Mouse (Mus musculus): ENCODE data around the gene Mrgprg. TPM values are rescaled to one million over a fixed set of nuclear protein-coding genes. Genes with fewer than 3 reads are reported as not detected.

The Mrgprg gene
- not detected in 2 replicates for polyA plus RNA-seq (2016; fragmentation: Nextera tagmentation; extraction: Ambion mirVana)

GRCm38 (mm10) chr7:143766893-143767292, at the start of gene Mrgprg:
Mrgprg (minus strand) TSS chr7:143766993.
- no peak within 1 kb of the TSS for H3K9ac ChIP-seq
- ATAC-seq (ENCODE audit: low FRiP score): no peak
- H3K27me3 ChIP-seq: peaks cover 18% of the 10 kb centered on the region
- no peak within 1 kb of the TSS for H3K4me3 ChIP-seq
- H3K36me3 ChIP-seq: no peaks in the 10 kb centered on the region
- WGBS: 56% methylated on average over 6 of the region's 6 CpGs
- H3K4me1 ChIP-seq: no peaks in the 10 kb centered on the region
- no peak within 1 kb of the TSS for H3K4me2 ChIP-seq (replicated peaks)
- H3K27ac ChIP-seq: no peak within 1 kb of the TSS
- no peaks in the 10 kb centered on the region for H3K9me3 ChIP-seq (replicated peaks)

- no peak for ATAC-seq (ENCODE audit: low FRiP score)
- Histone ChIP-seq H3K9me3 (replicated peaks) (no peaks in the 10 kb centered on the region), H3K27ac (no peak overlapping the region), H3K9ac (no peak overlapping the region), H3K36me3 (peaks cover 90% of the 10 kb centered on the region), H3K4me1 (no peaks in the 10 kb centered on the region), H3K27me3 (no peaks in the 10 kb centered on the region), H3K4me3 (no peak overlapping the region), H3K4me2 (replicated peaks) (no peak overlapping the region)
- WGBS: 57% methylated on average over 1 of the region's 1 CpGs
These were observed 42.1 kb upstream of the Mrgprg start for GRCm38 (mm10) chr7:143808909-143809308.

GRCm38 (mm10) chr7:143805199-143805624, 38.4 kb upstream of the Mrgprg start:
- peaks cover 88% of the 10 kb centered on the region for H3K36me3 ChIP-seq

GRCm38 (mm10) chr7:143801195-143802065, 34.6 kb upstream of the Mrgprg start:
- WGBS: 89% methylated on average over 8 of the region's 8 CpGs
- no peak overlapping the region for H3K9ac ChIP-seq
- H3K27ac ChIP-seq: no peak overlapping the region
- ATAC-seq (ENCODE audit: low FRiP score): no peak
- H3K27me3 ChIP-seq: no peaks in the 10 kb centered on the region
- no peak overlapping the region for H3K4me2 ChIP-seq (replicated peaks)
- peaks cover 89% of the 10 kb centered on the region for H3K36me3 ChIP-seq
- H3K4me3 ChIP-seq: no peak overlapping the region
- no peaks in the 10 kb centered on the region for H3K4me1 ChIP-seq
- H3K9me3 ChIP-seq (replicated peaks): no peaks in the 10 kb centered on the region

More at GRCm38 (mm10) chr7:143805199-143805624, 38.4 kb upstream of the Mrgprg start:
- Histone ChIP-seq H3K9me3 (replicated peaks) (no peaks in the 10 kb centered on the region), H3K9ac (no peak overlapping the region), H3K27ac (no peak overlapping the region), H3K4me3 (no peak overlapping the region), H3K27me3 (no peaks in the 10 kb centered on the region), H3K4me2 (replicated peaks) (no peak overlapping the region), H3K4me1 (no peaks in the 10 kb centered on the region)
- 66% methylated on average over 5 of the region's 5 CpGs for WGBS
- ATAC-seq (ENCODE audit: low FRiP score): no peak

GRCm38 (mm10) chr7:143800770-143801169, 34.0 kb upstream of the Mrgprg start:
- WGBS: 81% methylated on average over 1 of the region's 1 CpGs
- Histone ChIP-seq H3K9me3 (replicated peaks) (no peaks in the 10 kb centered on the region), H3K27me3 (no peaks in the 10 kb centered on the region), H3K9ac (no peak overlapping the region), H3K4me2 (replicated peaks) (no peak overlapping the region), H3K36me3 (peaks cover 91% of the 10 kb centered on the region), H3K4me3 (no peak overlapping the region), H3K27ac (no peak overlapping the region), H3K4me1 (no peaks in the 10 kb centered on the region)
- no peak for ATAC-seq (ENCODE audit: low FRiP score)

GRCm38 (mm10) chr7:143798783-143799182, 32.0 kb upstream of the Mrgprg start:
- H3K27ac ChIP-seq: no peak overlapping the region
- no peaks in the 10 kb centered on the region for H3K9me3 ChIP-seq (replicated peaks)
- H3K27me3 ChIP-seq: no peaks in the 10 kb centered on the region
- H3K9ac ChIP-seq: no peak overlapping the region
- peaks cover 84% of the 10 kb centered on the region for H3K36me3 ChIP-seq
- H3K4me2 ChIP-seq (replicated peaks): no peak overlapping the region
- ATAC-seq (ENCODE audit: low FRiP score): no peak
- H3K4me1 ChIP-seq: no peaks in the 10 kb centered on the region
- WGBS: 91% methylated on average over 4 of the region's 4 CpGs
- H3K4me3 ChIP-seq: no peak overlapping the region

- Histone ChIP-seq H3K27ac (no peak overlapping the region), H3K9ac (no peak overlapping the region), H3K4me2 (replicated peaks) (no peak overlapping the region), H3K4me1 (no peaks in the 10 kb centered on the region), H3K9me3 (replicated peaks) (no peaks in the 10 kb centered on the region), H3K4me3 (no peak overlapping the region), H3K36me3 (peaks cover 31% of the 10 kb centered on the region), H3K27me3 (no peaks in the 10 kb centered on the region)
- no peak for ATAC-seq (ENCODE audit: low FRiP score)
- WGBS: 69% methylated on average over 4 of the region's 4 CpGs
These were observed 26.3 kb upstream of the Mrgprg start for GRCm38 (mm10) chr7:143793121-143793520.

- no peak for ATAC-seq (ENCODE audit: low FRiP score)
- no peaks in the 10 kb centered on the region for H3K9me3 ChIP-seq (replicated peaks)
- 78% methylated on average over 6 of the region's 6 CpGs for WGBS
- H3K36me3 ChIP-seq: peaks cover 25% of the 10 kb centered on the region
- H3K4me3 ChIP-seq: no peak overlapping the region
- no peaks in the 10 kb centered on the region for H3K27me3 ChIP-seq
- H3K4me2 ChIP-seq (replicated peaks): no peak overlapping the region
- H3K4me1 ChIP-seq: no peaks in the 10 kb centered on the region
- no peak overlapping the region for H3K27ac ChIP-seq
- no peak overlapping the region for H3K9ac ChIP-seq
These were observed 25.7 kb upstream of the Mrgprg start for GRCm38 (mm10) chr7:143792336-143792985.

GRCm38 (mm10) chr7:143783996-143784829, 17.4 kb upstream of the Mrgprg start, which contains the start of gene Mrgpre:
Mrgpre (minus strand) TSS chr7:143784500.
- Histone ChIP-seq H3K4me2 (replicated peaks) (peak within 1 kb of the TSS; percentile 68), H3K4me3 (peak within 1 kb of the TSS; percentile 40), H3K36me3 (no peaks in the 10 kb centered on the region), H3K27me3 (0 out of 2 replicates have a peak, but pooled peaks cover 3% of the 10 kb centered on the region), H3K9ac (peak within 1 kb of the TSS; percentile 58), H3K9me3 (replicated peaks) (no peaks in the 10 kb centered on the region), H3K4me1 (peaks cover 26% of the 10 kb centered on the region), H3K27ac (peak within 1 kb of the TSS; percentile 83)
- 4% methylated on average over 17 of the region's 21 CpGs for WGBS
- peak; percentile 90 for ATAC-seq (ENCODE audit: low FRiP score)

- ATAC-seq (ENCODE audit: low FRiP score): peak; percentile 86
- peak overlapping the region; percentile 40 for H3K4me3 ChIP-seq
- WGBS: 11% methylated on average over 5 of the region's 6 CpGs
- H3K4me1 ChIP-seq: peaks cover 26% of the 10 kb centered on the region
- H3K9me3 ChIP-seq (replicated peaks): no peaks in the 10 kb centered on the region
- H3K27ac ChIP-seq: peak overlapping the region; percentile 83
- peak overlapping the region; percentile 68 for H3K4me2 ChIP-seq (replicated peaks)
- 0 out of 2 replicates have a peak, but pooled peaks cover 3% of the 10 kb centered on the region for H3K27me3 ChIP-seq
- no peaks in the 10 kb centered on the region for H3K36me3 ChIP-seq
- peak overlapping the region; percentile 58 for H3K9ac ChIP-seq
These were observed 16.7 kb upstream of the Mrgprg start for GRCm38 (mm10) chr7:143783378-143783995.

- Histone ChIP-seq H3K4me2 (replicated peaks) (no peak overlapping the region), H3K9me3 (replicated peaks) (no peaks in the 10 kb centered on the region), H3K4me1 (no peaks in the 10 kb centered on the region; the same call in 1 of the 2 replicates), H3K27me3 (0 out of 2 replicates have a peak, but pooled peaks cover 3% of the 10 kb centered on the region), H3K36me3 (no peaks in the 10 kb centered on the region), H3K27ac (no peak overlapping the region), H3K4me3 (no peak overlapping the region), H3K9ac (no peak overlapping the region)
- 57% methylated on average over 2 of the region's 2 CpGs for WGBS
- ATAC-seq (ENCODE audit: low FRiP score): no peak
These were observed 10.6 kb upstream of the Mrgprg start for GRCm38 (mm10) chr7:143777375-143777774.
